Mouse (Mus musculus): ENCODE measurements at regions not wholly inside any gene's neighbourhood (a gene's known extent, or its start where the extent isn't known, plus 50 kb on each side); places are given as distances from the start of the nearest gene placed in this dataset.
A peak's percentile ranks its signal among the peaks of the same experiment; 100 is the strongest.

GRCm38 (mm10) chr15:7459992-7460820, 62.0 kb upstream of the Egflam start:
- H3K9me3 ChIP-seq (ENCODE audit: control insufficient read depth, low read length) = no peaks in the 10 kb centered on the region
- ATAC-seq (ENCODE audit: insufficient read depth, low FRiP score, low TSS enrichment) = peak; percentile 38; the same call in 1 of the 2 replicates

GRCm38 (mm10) chr15:7462549-7462948, 64.4 kb upstream of the Egflam start:
- Histone ChIP-seq H3K4me2 (ENCODE audit: low read depth) (no peak overlapping the region), H3K27ac (ENCODE audit: low read depth, low read length) (no peak overlapping the region), H3K9ac (ENCODE audit: low read length) (no peak overlapping the region), H3K4me1 (ENCODE audit: control insufficient read depth, insufficient read depth, low read length) (no peaks in the 10 kb centered on the region), H3K36me3 (ENCODE audit: control insufficient read depth, insufficient read depth, low read length) (no peaks in the 10 kb centered on the region), H3K4me3 (ENCODE audit: low read depth, low read length) (no peak overlapping the region), H3K27me3 (ENCODE audit: control insufficient read depth, insufficient read depth, low read length) (no peaks in the 10 kb centered on the region), H3K9me3 (ENCODE audit: control insufficient read depth, low read length) (no peaks in the 10 kb centered on the region)
- ATAC-seq (ENCODE audit: insufficient read depth, low FRiP score, low TSS enrichment) = no peak
- no peak for DNase-seq (ENCODE audit: low spot score)
- WGBS = 80% methylated on average over 18 of the region's 18 CpGs

More at GRCm38 (mm10) chr15:7459992-7460820, 62.0 kb upstream of the Egflam start:
- no peak overlapping the region for H3K9ac ChIP-seq (ENCODE audit: low read length)
- no peak overlapping the region for H3K4me2 ChIP-seq (ENCODE audit: low read depth)
- no peaks in the 10 kb centered on the region for H3K36me3 ChIP-seq (ENCODE audit: control insufficient read depth, insufficient read depth, low read length)
- H3K27ac ChIP-seq (ENCODE audit: low read depth, low read length) = no peak overlapping the region
- no peak overlapping the region for H3K4me3 ChIP-seq (ENCODE audit: low read depth, low read length)
- 34% methylated on average over 9 of the region's 9 CpGs for WGBS
- H3K27me3 ChIP-seq (ENCODE audit: control insufficient read depth, insufficient read depth, low read length) = no peaks in the 10 kb centered on the region
- no peaks in the 10 kb centered on the region for H3K4me1 ChIP-seq (ENCODE audit: control insufficient read depth, insufficient read depth, low read length)
- peak; percentile 67 for DNase-seq (ENCODE audit: low spot score)

- DNase-seq (ENCODE audit: low spot score) (no peak), ATAC-seq (ENCODE audit: insufficient read depth, low FRiP score, low TSS enrichment) (no peak)
- no peak overlapping the region for H3K4me3 ChIP-seq (ENCODE audit: low read depth, low read length)
- WGBS = 59% methylated on average over 15 of the region's 15 CpGs
- no peaks in the 10 kb centered on the region for H3K4me1 ChIP-seq (ENCODE audit: control insufficient read depth, insufficient read depth, low read length)
- no peak overlapping the region for H3K4me2 ChIP-seq (ENCODE audit: low read depth)
- H3K36me3 ChIP-seq (ENCODE audit: control insufficient read depth, insufficient read depth, low read length) = no peaks in the 10 kb centered on the region
- H3K9me3 ChIP-seq (ENCODE audit: control insufficient read depth, low read length) = no peaks in the 10 kb centered on the region
- H3K27ac ChIP-seq (ENCODE audit: low read depth, low read length) = no peak overlapping the region
- no peaks in the 10 kb centered on the region for H3K27me3 ChIP-seq (ENCODE audit: control insufficient read depth, insufficient read depth, low read length)
- no peak overlapping the region for H3K9ac ChIP-seq (ENCODE audit: low read length)
Observed at GRCm38 (mm10) chr15:7463444-7464350, 65.5 kb upstream of the Egflam start.

- Histone ChIP-seq H3K9me3 (ENCODE audit: control insufficient read depth, low read length) (no peaks in the 10 kb centered on the region), H3K4me1 (ENCODE audit: control insufficient read depth, insufficient read depth, low read length) (no peaks in the 10 kb centered on the region), H3K4me3 (ENCODE audit: low read depth, low read length) (no peak overlapping the region), H3K27me3 (ENCODE audit: control insufficient read depth, insufficient read depth, low read length) (no peaks in the 10 kb centered on the region), H3K27ac (ENCODE audit: low read depth, low read length) (no peak overlapping the region), H3K36me3 (ENCODE audit: control insufficient read depth, insufficient read depth, low read length) (no peaks in the 10 kb centered on the region), H3K4me2 (ENCODE audit: low read depth) (no peak overlapping the region), H3K9ac (ENCODE audit: low read length) (no peak overlapping the region)
- WGBS = 15% methylated on average over 11 of the region's 11 CpGs
- ATAC-seq (ENCODE audit: insufficient read depth, low FRiP score, low TSS enrichment) (no peak), DNase-seq (ENCODE audit: low spot score) (no peak)
Observed at GRCm38 (mm10) chr15:7480211-7480610, 82.0 kb upstream of the Egflam start.

GRCm38 (mm10) chr15:7480792-7481210, 82.6 kb upstream of the Egflam start:
- no peak overlapping the region for H3K4me2 ChIP-seq (ENCODE audit: low read depth)
- no peak overlapping the region for H3K27ac ChIP-seq (ENCODE audit: low read depth, low read length)
- H3K9ac ChIP-seq (ENCODE audit: low read length) = no peak overlapping the region
- H3K9me3 ChIP-seq (ENCODE audit: control insufficient read depth, low read length) = no peaks in the 10 kb centered on the region
- DNase-seq (ENCODE audit: low spot score) = no peak
- no peak overlapping the region for H3K4me3 ChIP-seq (ENCODE audit: low read depth, low read length)
- H3K36me3 ChIP-seq (ENCODE audit: control insufficient read depth, insufficient read depth, low read length) = no peaks in the 10 kb centered on the region
- no peaks in the 10 kb centered on the region for H3K27me3 ChIP-seq (ENCODE audit: control insufficient read depth, insufficient read depth, low read length)
- H3K4me1 ChIP-seq (ENCODE audit: control insufficient read depth, insufficient read depth, low read length) = no peaks in the 10 kb centered on the region
- ATAC-seq (ENCODE audit: insufficient read depth, low FRiP score, low TSS enrichment) = no peak
- WGBS = 47% methylated on average over 4 of the region's 5 CpGs

- no peak overlapping the region for H3K9ac ChIP-seq (ENCODE audit: low read length)
- H3K27ac ChIP-seq (ENCODE audit: low read depth, low read length) = no peak overlapping the region
- no peak for DNase-seq (ENCODE audit: low spot score)
- H3K9me3 ChIP-seq (ENCODE audit: control insufficient read depth, low read length) = no peaks in the 10 kb centered on the region
- no peak overlapping the region for H3K4me2 ChIP-seq (ENCODE audit: low read depth)
- H3K27me3 ChIP-seq (ENCODE audit: control insufficient read depth, insufficient read depth, low read length) = no peaks in the 10 kb centered on the region
- H3K36me3 ChIP-seq (ENCODE audit: control insufficient read depth, insufficient read depth, low read length) = no peaks in the 10 kb centered on the region
- no peak overlapping the region for H3K4me3 ChIP-seq (ENCODE audit: low read depth, low read length)
- 90% methylated on average over 5 of the region's 5 CpGs for WGBS
- no peak for ATAC-seq (ENCODE audit: insufficient read depth, low FRiP score, low TSS enrichment)
- H3K4me1 ChIP-seq (ENCODE audit: control insufficient read depth, insufficient read depth, low read length) = no peaks in the 10 kb centered on the region
Observed at GRCm38 (mm10) chr15:7483686-7484085, 85.5 kb upstream of the Egflam start.

- no peak for ATAC-seq (ENCODE audit: insufficient read depth, low FRiP score, low TSS enrichment)
- WGBS = 96% methylated on average over 7 of the region's 7 CpGs
Observed at GRCm38 (mm10) chr15:7491091-7491490, 92.9 kb upstream of the Egflam start.

GRCm38 (mm10) chr15:7493126-7493669, 95.0 kb upstream of the Egflam start:
- DNase-seq (ENCODE audit: low spot score) (no peak), ATAC-seq (ENCODE audit: insufficient read depth, low FRiP score, low TSS enrichment) (no peak)
- H3K4me1 ChIP-seq (ENCODE audit: control insufficient read depth, insufficient read depth, low read length) = no peaks in the 10 kb centered on the region
- no peaks in the 10 kb centered on the region for H3K36me3 ChIP-seq (ENCODE audit: control insufficient read depth, insufficient read depth, low read length)
- no peaks in the 10 kb centered on the region for H3K9me3 ChIP-seq (ENCODE audit: control insufficient read depth, low read length)
- H3K4me2 ChIP-seq (ENCODE audit: low read depth) = no peak overlapping the region
- H3K9ac ChIP-seq (ENCODE audit: low read length) = no peak overlapping the region
- H3K27ac ChIP-seq (ENCODE audit: low read depth, low read length) = no peak overlapping the region
- H3K27me3 ChIP-seq (ENCODE audit: control insufficient read depth, insufficient read depth, low read length) = no peaks in the 10 kb centered on the region
- no peak overlapping the region for H3K4me3 ChIP-seq (ENCODE audit: low read depth, low read length)
- WGBS = 89% methylated on average over 10 of the region's 10 CpGs

More at GRCm38 (mm10) chr15:7491091-7491490, 92.9 kb upstream of the Egflam start:
- H3K27me3 ChIP-seq (ENCODE audit: control insufficient read depth, insufficient read depth, low read length) = no peaks in the 10 kb centered on the region
- no peak overlapping the region for H3K27ac ChIP-seq (ENCODE audit: low read depth, low read length)
- H3K9me3 ChIP-seq (ENCODE audit: control insufficient read depth, low read length) = no peaks in the 10 kb centered on the region
- no peak overlapping the region for H3K9ac ChIP-seq (ENCODE audit: low read length)
- no peaks in the 10 kb centered on the region for H3K36me3 ChIP-seq (ENCODE audit: control insufficient read depth, insufficient read depth, low read length)
- no peak overlapping the region for H3K4me3 ChIP-seq (ENCODE audit: low read depth, low read length)
- DNase-seq (ENCODE audit: low spot score) = no peak
- no peaks in the 10 kb centered on the region for H3K4me1 ChIP-seq (ENCODE audit: control insufficient read depth, insufficient read depth, low read length)
- no peak overlapping the region for H3K4me2 ChIP-seq (ENCODE audit: low read depth)
